Mouse (Mus musculus) hindbrain, embryonic 14.5 days (tissue): ENCODE results near the gene Zfp511. TPM values are rescaled to one million over a fixed set of nuclear protein-coding genes. Genes with fewer than 3 reads are reported as not detected.

Source experiments
- ATAC-seq: fragments of 200-750 bp; cut with Nextera tagmentation; 2 replicates; pipeline ENCODE4 v1.8.0; 2017; ENCODE audit warnings: moderate number of reproducible peaks, mild to moderate bottlenecking, moderate TSS enrichment, moderate library complexity; ENCODE audit not compliant: low FRiP score
- DNase-seq: peaks from one replicate; pipeline ENCODE4 v3.0.0-alpha.2; 2015; ENCODE audit warnings: low spot score
- H3K27ac ChIP-seq: fragments of 300-500 bp; sonication (generic); 2 replicates; pipeline ENCODE4 v1.5.1; 2014; ENCODE audit warnings: mild to moderate bottlenecking, moderate library complexity
- H3K27me3 ChIP-seq: fragments of 300-500 bp; sonication (generic); 2 replicates; pipeline ENCODE4 v1.6.1; 2014; ENCODE audit warnings: mild to moderate bottlenecking, low read length, mixed read lengths; ENCODE audit not compliant: control insufficient read depth, insufficient read depth
- H3K36me3 ChIP-seq: fragments of 300-500 bp; sonication (generic); replicated peaks from 2 replicates; pipeline ENCODE4 v1.6.1; 2014; ENCODE audit not compliant: control insufficient read depth, insufficient read depth
- H3K4me1 ChIP-seq: fragments of 300-500 bp; sonication (generic); replicated peaks from 2 replicates; pipeline ENCODE4 v1.6.1; 2014; ENCODE audit warnings: antibody characterized with exemption, low read length, mixed read lengths; ENCODE audit not compliant: control insufficient read depth, insufficient read depth
- H3K4me2 ChIP-seq: fragments of 300-500 bp; sonication (generic); replicated peaks from 2 replicates; pipeline ENCODE4 v1.6.1; 2014; ENCODE audit warnings: mild to moderate bottlenecking, moderate library complexity
- H3K4me3 ChIP-seq: fragments of 300-500 bp; sonication (generic); replicated peaks from 2 replicates; pipeline ENCODE4 v1.5.1; 2014; ENCODE audit warnings: mild to moderate bottlenecking, low read length
- H3K9ac ChIP-seq: fragments of 300-500 bp; sonication (generic); 2 replicates; pipeline ENCODE4 v1.6.1; 2014
- H3K9me3 ChIP-seq: fragments of 300-500 bp; sonication (generic); 2 replicates; pipeline ENCODE4 v1.6.1; 2016; ENCODE audit warnings: low read length; ENCODE audit not compliant: control insufficient read depth
- WGBS: fragments of 180-500 bp; shearing (Covaris S2); extraction: QIAGEN DNeasy Blood & Tissue Kit; methylation state at CpG from one replicate; pipeline ENCODE4 v1.1.7; 2014; 5-methylcytosine and 5-hydroxymethylcytosine counted together
- polyA plus RNA-seq: library from polyadenylated mRNA; unstranded; fragments of >200 nt; fragmentation: Nextera tagmentation; extraction: Ambion mirVana; gene quantifications from 2 replicates; pipeline ENCODE4 v1.2.1, GENCODE M21; 2014

The Zfp511 gene
- polyA plus RNA-seq, 1 experiment from 2014 or later, result 52.3 TPM

DNA sequence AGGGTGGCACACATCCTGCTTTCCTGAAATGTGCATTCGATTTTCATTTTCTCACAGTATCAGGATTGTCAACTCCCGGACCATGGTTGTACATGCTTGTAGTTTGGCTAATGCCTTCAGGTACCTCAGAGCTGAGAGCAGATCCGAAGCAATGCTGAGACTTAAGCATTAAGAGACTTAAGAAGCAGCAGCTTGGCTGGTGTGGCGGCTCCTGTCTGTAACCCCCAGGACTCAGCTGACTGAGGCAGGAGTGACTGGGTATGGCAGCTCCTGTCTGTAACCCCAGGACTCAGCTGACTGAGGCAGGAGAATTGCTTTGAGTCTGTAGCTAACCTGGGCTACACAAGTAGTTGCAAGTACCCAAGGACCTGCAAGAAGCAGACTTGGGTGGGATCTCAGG is 9.4 kb downstream of the Zfp511 start:
- no peak for ATAC-seq
- Histone ChIP-seq H3K4me1 (peaks cover 19% of the 10 kb centered on the region; the same call in 1 of the 2 replicates), H3K36me3 (peaks cover 8% of the 10 kb centered on the region), H3K9ac (no peak overlapping the region), H3K4me2 (no peak overlapping the region), H3K4me3 (no peak overlapping the region), H3K27ac (no peak overlapping the region), H3K9me3 (no peaks in the 10 kb centered on the region), H3K27me3 (peaks cover 50% of the 10 kb centered on the region)
- WGBS, result 87% methylated on average over 4 of the region's 4 CpGs
- no peak for DNase-seq

DNA sequence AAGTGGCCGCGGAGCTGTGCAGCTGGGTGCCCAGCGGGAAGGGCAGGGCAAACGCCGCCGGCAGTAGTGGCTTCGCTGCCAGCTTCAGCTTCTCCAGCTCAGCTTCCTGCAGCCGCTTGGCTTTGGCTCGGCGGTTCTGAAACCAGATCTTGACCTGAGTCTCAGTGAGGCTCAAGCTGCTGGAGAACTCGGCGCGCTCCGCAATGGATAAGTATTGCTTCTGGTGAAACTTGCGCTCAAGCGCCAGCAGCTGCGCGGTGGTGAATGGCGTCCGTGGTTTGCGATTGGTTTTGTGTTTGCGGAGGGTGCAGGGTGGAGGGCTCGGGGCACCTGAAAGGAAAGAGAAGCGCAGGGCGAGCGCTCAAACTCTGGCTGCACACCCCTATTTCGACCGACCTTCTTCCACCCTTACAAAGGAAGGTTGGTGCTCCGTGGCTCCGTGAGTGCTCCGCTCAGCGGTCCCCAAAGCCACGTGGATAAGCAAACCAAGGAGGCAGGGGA is 11.7 kb downstream of the Zfp511 start:
- H3K9ac ChIP-seq, result peak overlapping the region; percentile 40; the same call in 1 of the 2 replicates
- 1% methylated on average over 33 of the region's 33 CpGs for WGBS
- DNase-seq (no peak), ATAC-seq (no peak)
- H3K9me3 ChIP-seq, result no peaks in the 10 kb centered on the region
- H3K36me3 ChIP-seq, result no peaks in the 10 kb centered on the region
- peak overlapping the region; percentile 69 for H3K4me2 ChIP-seq
- H3K27ac ChIP-seq, result no peak overlapping the region
- H3K4me1 ChIP-seq, result peaks cover 19% of the 10 kb centered on the region; the same call in 1 of the 2 replicates
- H3K27me3 ChIP-seq, result peaks cover 68% of the 10 kb centered on the region
- H3K4me3 ChIP-seq, result peak overlapping the region; percentile 46

DNA sequence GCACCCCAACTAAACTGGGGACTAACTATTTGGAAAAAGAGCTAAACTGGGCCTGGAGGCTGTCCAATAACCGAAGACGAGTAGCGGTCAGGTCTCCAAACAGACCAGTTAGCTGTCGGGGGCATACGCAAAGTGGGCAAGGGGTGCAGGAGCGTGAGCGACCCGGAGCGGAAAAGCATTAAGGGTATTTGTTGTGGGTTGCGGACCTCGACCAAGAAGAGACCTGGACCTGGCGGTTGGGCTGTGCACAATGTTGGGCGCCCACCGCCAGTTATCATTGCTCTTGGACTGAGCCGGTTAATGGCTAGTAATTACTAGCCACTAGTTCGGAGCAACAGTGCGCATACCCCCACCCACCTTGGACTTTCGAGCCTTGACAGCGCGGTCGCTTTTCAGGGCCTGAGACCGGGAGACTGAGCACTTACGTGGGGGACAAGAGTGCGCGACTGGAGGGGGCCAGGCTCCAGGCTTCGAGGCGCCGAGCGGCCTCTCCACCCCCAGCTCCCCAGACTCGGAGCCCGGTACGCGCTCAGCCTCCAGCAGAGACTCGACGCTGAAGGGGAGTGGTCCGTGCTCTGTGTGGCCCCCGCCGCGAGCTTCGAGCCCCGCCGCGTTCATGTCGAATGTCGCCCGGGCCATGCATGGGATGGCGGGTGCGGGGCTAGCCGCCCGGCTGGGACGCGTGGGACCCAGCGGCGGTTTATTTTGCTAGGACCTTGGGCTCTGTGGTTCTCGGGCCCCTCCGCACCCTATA is 12.3 kb downstream of the Zfp511 start, which contains the start of gene Msx3:
Gene Msx3, minus strand, starts transcription at position 729 of the 754 bp plus-strand sequence.
- Histone ChIP-seq H3K27me3 (peaks cover 68% of the 10 kb centered on the region), H3K4me3 (peak within 1 kb of the TSS; percentile 46), H3K27ac (0 out of 2 replicates have a peak within 1 kb of the TSS, but pooled peaks have one; percentile 14), H3K9ac (peak within 1 kb of the TSS; percentile 47), H3K4me1 (peaks cover 19% of the 10 kb centered on the region; the same call in 1 of the 2 replicates), H3K4me2 (peak within 1 kb of the TSS; percentile 69), H3K9me3 (no peaks in the 10 kb centered on the region), H3K36me3 (no peaks in the 10 kb centered on the region)
- DNase-seq, result no peak
- ATAC-seq, result peak; percentile 63
- WGBS, result under 1% methylated on average over 56 of the region's 56 CpGs

DNA sequence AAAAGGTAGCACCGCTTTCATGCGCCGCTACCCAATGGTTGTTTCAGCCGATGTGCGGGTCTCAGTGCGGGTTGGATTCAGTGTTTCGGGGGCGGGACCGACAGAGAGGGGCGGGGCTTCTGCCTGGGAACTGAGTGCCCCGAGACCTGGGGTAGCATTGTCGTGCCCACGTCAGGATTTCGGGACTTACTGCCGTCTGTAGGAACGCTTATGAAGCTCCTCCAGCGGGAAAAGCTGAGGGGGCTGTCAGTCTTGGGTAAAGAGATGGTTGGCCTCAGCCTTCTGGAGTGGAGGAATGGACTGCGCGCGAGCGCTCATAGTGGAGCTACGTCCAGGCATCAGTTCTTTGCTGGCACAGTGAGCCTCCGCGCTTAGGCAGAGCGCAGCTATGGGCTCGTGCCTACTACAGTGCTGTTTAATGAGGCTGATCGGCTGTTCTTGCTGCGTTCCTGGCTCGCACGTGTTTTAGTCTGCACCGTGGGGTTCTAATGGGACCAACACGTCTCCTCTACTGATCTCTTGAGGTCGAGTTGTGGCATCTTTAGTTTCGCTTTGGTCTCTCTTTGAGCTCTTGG is 13.0 kb downstream of the Zfp511 start:
- under 1% methylated on average over 34 of the region's 34 CpGs for WGBS
- Histone ChIP-seq H3K36me3 (no peaks in the 10 kb centered on the region), H3K27me3 (peaks cover 68% of the 10 kb centered on the region), H3K27ac (0 out of 2 replicates have a peak overlapping the region, but pooled peaks have one; percentile 14), H3K9me3 (no peaks in the 10 kb centered on the region), H3K4me2 (peak overlapping the region; percentile 69), H3K4me3 (peak overlapping the region; percentile 46), H3K4me1 (peaks cover 19% of the 10 kb centered on the region; the same call in 1 of the 2 replicates), H3K9ac (peak overlapping the region; percentile 47)
- peak; percentile 82 for ATAC-seq
- DNase-seq, result peak; percentile 57

DNA sequence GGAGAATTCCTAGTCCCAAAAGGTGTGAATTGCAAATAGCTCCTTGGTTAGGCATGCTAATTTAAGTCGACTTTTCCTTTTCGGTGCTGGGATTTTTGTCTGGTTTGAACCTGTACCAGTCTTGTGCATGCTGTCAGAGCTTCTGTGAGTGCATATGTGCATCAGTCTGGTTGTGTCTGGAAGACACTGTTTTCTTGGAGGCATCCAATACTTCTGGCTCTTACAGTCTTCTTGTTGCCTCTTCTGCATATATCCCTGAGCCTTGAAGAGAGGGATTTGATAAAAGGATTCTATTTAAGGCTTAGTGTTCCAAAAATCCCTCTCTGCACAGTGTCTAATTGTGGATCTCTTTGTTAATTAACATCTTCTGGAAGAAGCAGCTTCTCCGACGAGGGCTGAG is 17.9 kb downstream of the Zfp511 start:
- Histone ChIP-seq H3K9me3 (no peaks in the 10 kb centered on the region), H3K9ac (no peak overlapping the region), H3K36me3 (no peaks in the 10 kb centered on the region), H3K4me1 (peaks cover 25% of the 10 kb centered on the region; the same call in 1 of the 2 replicates), H3K27me3 (peaks cover 33% of the 10 kb centered on the region), H3K4me3 (no peak overlapping the region), H3K27ac (no peak overlapping the region), H3K4me2 (no peak overlapping the region)
- no peak for DNase-seq
- WGBS, result 89% methylated on average over 4 of the region's 4 CpGs
- ATAC-seq, result no peak

DNA sequence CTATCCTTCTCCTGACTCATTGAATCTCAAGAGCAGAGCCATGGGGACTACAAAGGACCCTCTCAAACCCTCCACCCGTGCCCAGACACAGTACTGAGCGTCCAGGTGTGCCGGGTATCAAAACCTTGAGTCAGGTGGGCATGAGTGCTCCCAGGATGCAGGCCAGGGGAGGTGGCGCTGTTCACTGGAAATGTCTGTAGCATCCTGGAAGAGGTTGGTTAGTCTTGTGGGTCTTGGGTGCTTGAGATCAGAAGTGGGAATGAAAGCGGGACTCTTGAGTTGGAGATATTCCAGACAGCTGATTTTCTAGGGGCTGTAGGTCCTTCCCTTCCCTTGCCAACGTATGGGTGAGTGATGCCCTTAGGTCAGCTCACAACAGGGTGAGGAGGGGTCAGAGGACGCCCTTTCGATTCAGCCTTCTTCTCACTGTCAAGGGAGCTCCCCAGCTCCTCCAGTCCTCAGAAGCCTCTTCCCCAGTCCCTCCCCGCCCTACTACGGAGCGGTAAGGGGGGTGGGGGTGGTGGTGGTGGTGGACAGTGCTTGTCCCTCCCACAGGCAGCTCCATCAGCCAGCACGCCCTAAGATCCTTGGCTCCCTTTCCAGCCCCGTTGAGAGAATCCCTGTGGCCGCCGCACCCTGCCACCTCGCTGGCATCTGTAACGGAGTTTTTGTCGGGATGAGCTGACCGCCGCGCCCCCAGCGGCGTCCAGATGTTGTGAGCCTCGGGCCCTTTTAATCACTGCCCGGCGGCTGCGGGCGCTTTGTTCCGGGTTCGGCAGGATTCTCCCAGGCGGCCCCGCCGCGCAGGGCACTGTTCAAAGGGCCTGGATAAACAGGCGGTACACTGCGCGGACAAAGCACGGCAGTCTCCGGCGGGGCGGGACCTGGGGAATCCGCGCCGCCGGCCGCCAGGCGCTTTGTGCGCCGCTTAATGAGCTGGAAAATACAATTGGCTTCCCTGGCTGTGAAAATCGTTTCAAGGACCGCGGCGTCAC is 21.5 kb downstream of the Zfp511 start:
- peak overlapping the region; percentile 93 for H3K27ac ChIP-seq
- H3K9me3 ChIP-seq, result no peaks in the 10 kb centered on the region
- peak overlapping the region; percentile 75 for H3K9ac ChIP-seq
- no peaks in the 10 kb centered on the region for H3K36me3 ChIP-seq
- H3K27me3 ChIP-seq, result peaks cover 6% of the 10 kb centered on the region; the same call in 1 of the 2 replicates
- 2% methylated on average over 53 of the region's 53 CpGs for WGBS
- peak; percentile 75 for ATAC-seq
- DNase-seq, result peak; percentile 80
- peak overlapping the region; percentile 73 for H3K4me2 ChIP-seq
- H3K4me3 ChIP-seq, result peak overlapping the region; percentile 44
- peaks cover 39% of the 10 kb centered on the region for H3K4me1 ChIP-seq

DNA sequence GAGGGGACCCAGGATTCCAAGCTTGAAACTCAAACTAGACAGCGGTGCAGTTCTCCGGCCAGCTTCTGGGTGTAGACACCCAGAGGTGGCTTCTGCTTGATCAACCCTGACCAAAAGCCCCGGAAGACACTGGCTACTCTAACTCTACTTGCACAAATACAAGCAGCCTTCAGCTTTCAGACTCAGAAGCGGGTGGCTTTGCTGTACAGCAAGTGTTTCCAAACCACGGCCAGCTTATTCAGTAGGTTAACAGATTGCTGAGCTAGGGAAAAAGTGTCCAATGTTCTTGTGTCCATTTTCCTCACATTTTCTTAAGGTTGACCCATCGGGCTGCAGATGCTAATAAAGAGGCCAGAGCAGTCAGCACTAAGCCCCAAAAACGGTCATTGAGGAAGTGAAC is 22.3 kb downstream of the Zfp511 start:
- Histone ChIP-seq H3K27me3 (peaks cover 6% of the 10 kb centered on the region; the same call in 1 of the 2 replicates), H3K9me3 (no peaks in the 10 kb centered on the region), H3K9ac (peak overlapping the region; percentile 75), H3K36me3 (no peaks in the 10 kb centered on the region), H3K4me1 (peaks cover 39% of the 10 kb centered on the region), H3K4me2 (peak overlapping the region; percentile 73), H3K27ac (peak overlapping the region; percentile 93), H3K4me3 (peak overlapping the region; percentile 44)
- WGBS, result 5% methylated on average over 7 of the region's 7 CpGs
- DNase-seq, result peak; percentile 40
- no peak for ATAC-seq

DNA sequence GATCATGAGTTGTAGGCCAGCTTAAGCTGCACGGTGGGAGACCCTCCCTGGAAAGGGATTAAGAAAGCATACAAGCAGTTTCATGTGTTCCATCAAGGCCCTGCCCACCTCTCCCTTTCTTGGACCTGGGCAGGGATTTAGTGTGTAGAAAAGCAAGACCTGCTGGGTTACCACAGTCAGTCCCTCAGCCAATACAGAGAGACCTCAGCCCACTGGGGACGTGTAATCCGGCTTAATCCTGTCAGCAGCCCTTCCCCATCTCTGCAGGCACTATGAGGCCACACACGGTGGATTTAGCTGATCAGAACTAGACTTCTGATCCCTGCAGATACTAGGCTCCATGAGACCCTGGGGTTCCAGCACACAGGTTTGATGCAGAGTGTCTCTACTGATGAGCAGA is 23.4 kb downstream of the Zfp511 start:
- Histone ChIP-seq H3K4me2 (no peak overlapping the region), H3K27ac (no peak overlapping the region), H3K4me1 (peaks cover 39% of the 10 kb centered on the region), H3K4me3 (no peak overlapping the region), H3K27me3 (peaks cover 6% of the 10 kb centered on the region; the same call in 1 of the 2 replicates), H3K9ac (no peak overlapping the region), H3K36me3 (no peaks in the 10 kb centered on the region), H3K9me3 (no peaks in the 10 kb centered on the region)
- WGBS, result 15% methylated on average over 4 of the region's 4 CpGs
- DNase-seq, result no peak
- no peak for ATAC-seq
